Mouse (Mus musculus): ENCODE results near the gene Rbm12. TPM values are rescaled to one million over a fixed set of nuclear protein-coding genes. Genes with fewer than 3 reads are reported as not detected.

The Rbm12 gene
- total and polyA plus RNA-seq, 2 experiments from 2014 or later = 9.5 to 35.0 TPM

DNA sequence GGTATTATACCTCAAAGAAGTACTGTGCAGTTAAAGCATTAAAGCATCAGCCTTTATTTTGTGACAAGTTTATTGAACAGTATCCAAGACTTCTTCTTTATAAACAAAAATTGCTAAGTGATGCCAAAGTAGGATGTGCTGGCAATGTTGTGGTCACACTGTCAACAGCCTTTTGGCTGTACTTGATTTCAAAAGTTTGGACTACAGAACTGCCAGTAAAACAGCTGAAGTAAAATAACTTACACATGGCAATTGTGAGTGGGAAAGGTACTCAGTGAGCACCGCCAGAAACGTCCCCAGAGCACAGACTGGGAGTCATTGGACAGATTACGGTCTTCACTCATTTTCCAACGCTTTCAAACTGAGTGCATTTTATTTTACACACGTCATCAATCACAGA, 19.9 kb downstream of the Rbm12 start:
- Histone ChIP-seq H3K4me3 (ENCODE audit: low read depth, low read length) (no peak overlapping the region), H3K4me1 (ENCODE audit: control insufficient read depth, insufficient read depth) (0 out of 2 replicates have a peak, but pooled peaks cover 5% of the 10 kb centered on the region), H3K4me2 (ENCODE audit: low read depth, low read length) (no peak overlapping the region), H3K27ac (ENCODE audit: low read depth) (no peak overlapping the region), H3K27me3 (ENCODE audit: control insufficient read depth, insufficient read depth, low read length) (no peaks in the 10 kb centered on the region), H3K36me3 (replicated peaks; ENCODE audit: control insufficient read depth, insufficient read depth, low read length) (peaks cover 20% of the 10 kb centered on the region), H3K9ac (replicated peaks; ENCODE audit: low read depth, low read length) (no peak overlapping the region), H3K9me3 (replicated peaks; ENCODE audit: control insufficient read depth, low read length) (no peaks in the 10 kb centered on the region)
- ATAC-seq (ENCODE audit: insufficient read depth, low read depth) = no peak
- DNase-seq (ENCODE audit: low spot score) = no peak
- TF ChIP-seq CTCF (IDR thresholded peaks at IDR 0.05; ENCODE audit: low read depth) (no peak), EP300 (IDR thresholded peaks at IDR 0.05; ENCODE audit: low read depth) (no peak)
- 68% methylated on average over 5 of the region's 5 CpGs for WGBS

DNA sequence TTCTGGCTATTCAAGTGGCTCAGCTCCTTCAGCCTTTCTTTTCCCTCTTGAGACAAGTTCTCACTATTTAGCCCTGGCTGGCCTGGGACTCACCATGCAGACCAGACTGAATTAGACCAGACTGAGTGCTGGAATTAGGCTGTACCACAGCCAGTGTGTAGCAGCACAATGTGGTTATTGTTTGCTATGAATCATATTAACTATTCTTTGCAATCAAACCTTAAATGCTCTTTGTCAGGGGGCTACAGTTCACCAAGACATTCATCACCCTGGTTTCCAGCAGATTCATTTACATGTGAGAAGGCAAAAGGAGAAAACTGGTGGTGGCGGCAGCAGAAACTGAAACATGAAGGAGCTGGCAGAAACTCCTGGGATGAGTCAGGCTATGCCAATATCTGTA, 22.0 kb downstream of the Rbm12 start:
- H3K4me1 ChIP-seq (ENCODE audit: control insufficient read depth, insufficient read depth) = 0 out of 2 replicates have a peak, but pooled peaks cover 9% of the 10 kb centered on the region
- ATAC-seq (ENCODE audit: insufficient read depth, low read depth) (no peak), DNase-seq (ENCODE audit: low spot score) (no peak)
- TF ChIP-seq EP300 (IDR thresholded peaks at IDR 0.05; ENCODE audit: low read depth) (no peak), CTCF (IDR thresholded peaks at IDR 0.05; ENCODE audit: low read depth) (no peak)
- no peaks in the 10 kb centered on the region for H3K9me3 ChIP-seq (replicated peaks; ENCODE audit: control insufficient read depth, low read length)
- no peak overlapping the region for H3K27ac ChIP-seq (ENCODE audit: low read depth)
- 89% methylated on average over 1 of the region's 1 CpGs for WGBS
- H3K4me3 ChIP-seq (ENCODE audit: low read depth, low read length) = no peak overlapping the region
- no peak overlapping the region for H3K4me2 ChIP-seq (ENCODE audit: low read depth, low read length)
- no peak overlapping the region for H3K9ac ChIP-seq (replicated peaks; ENCODE audit: low read depth, low read length)
- H3K27me3 ChIP-seq (ENCODE audit: control insufficient read depth, insufficient read depth, low read length) = no peaks in the 10 kb centered on the region
- H3K36me3 ChIP-seq (replicated peaks; ENCODE audit: control insufficient read depth, insufficient read depth, low read length) = peaks cover 3% of the 10 kb centered on the region; the same call in 1 of the 2 replicates

DNA sequence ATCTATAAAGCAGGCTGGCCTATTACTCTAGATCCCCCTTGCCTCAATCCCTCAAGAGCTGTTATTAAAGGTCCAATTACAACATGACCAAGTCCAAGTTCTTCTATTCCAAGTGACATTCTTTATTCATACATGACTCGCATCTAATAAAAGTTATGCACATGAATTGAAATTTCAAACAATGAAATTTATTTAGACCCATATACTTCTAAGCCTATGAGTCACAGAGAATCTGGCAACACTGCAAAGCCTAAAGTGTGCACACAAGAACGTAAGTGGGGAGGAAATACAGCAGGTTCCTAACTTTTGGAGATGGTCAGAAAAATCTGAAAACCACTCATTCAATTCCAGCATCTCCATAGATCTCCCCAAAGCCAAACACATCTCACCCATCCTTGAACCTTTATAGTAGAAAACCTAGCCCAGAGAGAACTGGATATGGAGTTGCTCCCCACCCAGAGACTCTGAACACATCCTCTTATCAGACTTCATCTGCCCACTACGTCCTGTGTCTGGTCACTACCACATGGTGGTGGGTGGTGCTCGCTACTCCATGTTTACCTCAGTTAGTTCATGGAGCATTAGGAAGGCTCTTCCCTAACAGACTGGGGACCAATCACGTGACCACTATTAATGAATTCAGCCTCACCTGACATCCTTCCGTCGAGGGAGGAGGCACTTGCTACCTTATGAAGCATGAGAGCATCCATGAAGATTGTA, 24.2 kb downstream of the Rbm12 start:
- TF ChIP-seq EP300 (IDR thresholded peaks at IDR 0.05; ENCODE audit: low read depth) = no peak
- no peak for TF ChIP-seq CTCF (IDR thresholded peaks at IDR 0.05; ENCODE audit: low read depth)
- Histone ChIP-seq H3K9me3 (replicated peaks; ENCODE audit: control insufficient read depth, low read length) (no peaks in the 10 kb centered on the region), H3K4me3 (ENCODE audit: low read depth, low read length) (no peak overlapping the region), H3K36me3 (replicated peaks; ENCODE audit: control insufficient read depth, insufficient read depth, low read length) (no peaks in the 10 kb centered on the region), H3K27me3 (ENCODE audit: control insufficient read depth, insufficient read depth, low read length) (no peaks in the 10 kb centered on the region), H3K27ac (ENCODE audit: low read depth) (no peak overlapping the region), H3K4me2 (ENCODE audit: low read depth, low read length) (no peak overlapping the region), H3K4me1 (ENCODE audit: control insufficient read depth, insufficient read depth) (0 out of 2 replicates have a peak, but pooled peaks cover 9% of the 10 kb centered on the region), H3K9ac (replicated peaks; ENCODE audit: low read depth, low read length) (no peak overlapping the region)
- no peak for DNase-seq (ENCODE audit: low spot score)
- no peak for ATAC-seq (ENCODE audit: insufficient read depth, low read depth)
- WGBS = 86% methylated on average over 7 of the region's 7 CpGs

DNA sequence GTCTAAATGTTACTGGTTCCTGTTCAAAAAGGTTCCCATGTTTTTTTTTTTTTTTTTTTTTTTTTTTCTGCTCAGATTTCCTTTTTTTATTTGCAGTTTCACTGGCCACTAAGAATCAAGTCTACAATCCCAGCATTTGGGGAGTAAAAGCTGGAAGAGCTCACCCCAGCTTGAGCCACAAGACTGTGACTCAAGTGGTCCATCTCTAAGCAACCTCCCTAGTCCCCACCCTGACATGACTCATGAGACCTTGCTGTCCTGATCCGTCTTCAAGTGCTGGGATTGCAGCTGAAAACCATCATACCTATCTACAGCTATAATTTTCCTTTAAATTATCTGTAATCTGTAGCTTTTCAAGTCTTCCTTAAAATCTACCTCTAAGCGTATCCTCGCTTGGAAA, 27.2 kb downstream of the Rbm12 start:
- TF ChIP-seq CTCF (IDR thresholded peaks at IDR 0.05; ENCODE audit: low read depth) (no peak), EP300 (IDR thresholded peaks at IDR 0.05; ENCODE audit: low read depth) (no peak)
- Histone ChIP-seq H3K27me3 (ENCODE audit: control insufficient read depth, insufficient read depth, low read length) (no peaks in the 10 kb centered on the region), H3K4me1 (ENCODE audit: control insufficient read depth, insufficient read depth) (0 out of 2 replicates have a peak, but pooled peaks cover 9% of the 10 kb centered on the region), H3K4me3 (ENCODE audit: low read depth, low read length) (no peak overlapping the region), H3K9ac (replicated peaks; ENCODE audit: low read depth, low read length) (no peak overlapping the region), H3K27ac (ENCODE audit: low read depth) (no peak overlapping the region), H3K4me2 (ENCODE audit: low read depth, low read length) (no peak overlapping the region), H3K9me3 (replicated peaks; ENCODE audit: control insufficient read depth, low read length) (no peaks in the 10 kb centered on the region), H3K36me3 (replicated peaks; ENCODE audit: control insufficient read depth, insufficient read depth, low read length) (no peaks in the 10 kb centered on the region)
- no peak for DNase-seq (ENCODE audit: low spot score)
- 90% methylated on average over 3 of the region's 3 CpGs for WGBS
- no peak for ATAC-seq (ENCODE audit: insufficient read depth, low read depth)

DNA sequence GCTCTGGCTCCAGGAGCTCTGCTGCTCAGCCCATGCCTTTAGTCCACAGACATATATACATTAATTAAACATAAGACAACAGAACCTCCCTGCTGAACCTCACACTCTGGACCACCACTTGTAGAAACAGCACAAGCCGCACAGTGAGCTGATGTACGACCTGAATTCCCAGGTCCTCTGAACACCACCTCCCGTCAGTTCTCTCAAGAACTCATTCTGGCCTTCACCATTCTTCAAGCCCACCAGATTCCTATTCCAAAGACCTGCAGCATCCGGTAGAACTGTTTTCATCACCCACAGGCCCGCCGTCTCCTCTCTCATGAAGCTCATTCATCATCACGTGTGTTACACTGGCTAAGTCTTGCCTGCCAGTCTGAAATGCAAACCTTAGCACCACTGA, 31.4 kb downstream of the Rbm12 start:
- Histone ChIP-seq H3K4me3 (ENCODE audit: low read depth, low read length) (no peak overlapping the region), H3K27ac (ENCODE audit: low read depth) (no peak overlapping the region), H3K9me3 (replicated peaks; ENCODE audit: control insufficient read depth, low read length) (no peaks in the 10 kb centered on the region), H3K4me2 (ENCODE audit: low read depth, low read length) (no peak overlapping the region), H3K36me3 (replicated peaks; ENCODE audit: control insufficient read depth, insufficient read depth, low read length) (peaks cover 38% of the 10 kb centered on the region), H3K4me1 (ENCODE audit: control insufficient read depth, insufficient read depth) (no peaks in the 10 kb centered on the region), H3K9ac (replicated peaks; ENCODE audit: low read depth, low read length) (no peak overlapping the region), H3K27me3 (ENCODE audit: control insufficient read depth, insufficient read depth, low read length) (no peaks in the 10 kb centered on the region)
- ATAC-seq (ENCODE audit: insufficient read depth, low read depth) (no peak), DNase-seq (ENCODE audit: low spot score) (no peak)
- WGBS = 81% methylated on average over 7 of the region's 7 CpGs
- TF ChIP-seq EP300 (IDR thresholded peaks at IDR 0.05; ENCODE audit: low read depth) = no peak
- TF ChIP-seq CTCF (IDR thresholded peaks at IDR 0.05; ENCODE audit: low read depth) = no peak

DNA sequence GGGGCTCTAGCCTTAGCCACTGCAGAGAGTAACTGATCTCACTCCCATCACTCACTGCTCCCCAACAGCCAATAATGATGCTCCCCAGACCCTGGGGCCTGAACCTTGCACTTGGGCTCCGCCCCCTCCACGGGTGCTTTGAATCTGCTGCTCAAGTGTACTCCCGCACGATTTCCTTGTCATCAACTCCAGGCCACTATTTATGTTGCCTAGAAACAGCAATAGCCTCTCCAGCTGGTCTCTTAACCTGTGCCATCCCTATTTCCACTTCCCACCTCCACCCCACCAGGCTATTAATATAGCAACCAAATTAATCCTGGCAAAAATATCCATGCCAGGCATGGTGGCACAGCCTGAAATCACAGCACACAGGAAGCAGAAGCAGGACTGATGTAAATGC, 32.1 kb downstream of the Rbm12 start:
- H3K9me3 ChIP-seq (replicated peaks; ENCODE audit: control insufficient read depth, low read length) = no peaks in the 10 kb centered on the region
- H3K4me2 ChIP-seq (ENCODE audit: low read depth, low read length) = no peak overlapping the region
- H3K27me3 ChIP-seq (ENCODE audit: control insufficient read depth, insufficient read depth, low read length) = no peaks in the 10 kb centered on the region
- WGBS = 26% methylated on average over 4 of the region's 4 CpGs
- H3K4me1 ChIP-seq (ENCODE audit: control insufficient read depth, insufficient read depth) = no peaks in the 10 kb centered on the region
- H3K36me3 ChIP-seq (replicated peaks; ENCODE audit: control insufficient read depth, insufficient read depth, low read length) = peaks cover 45% of the 10 kb centered on the region
- no peak overlapping the region for H3K9ac ChIP-seq (replicated peaks; ENCODE audit: low read depth, low read length)
- TF ChIP-seq EP300 (IDR thresholded peaks at IDR 0.05; ENCODE audit: low read depth) (no peak), CTCF (IDR thresholded peaks at IDR 0.05; ENCODE audit: low read depth) (no peak)
- ATAC-seq (ENCODE audit: insufficient read depth, low read depth) = peak; percentile 53
- no peak overlapping the region for H3K27ac ChIP-seq (ENCODE audit: low read depth)
- peak; percentile 39 for DNase-seq (ENCODE audit: low spot score)
- H3K4me3 ChIP-seq (ENCODE audit: low read depth, low read length) = no peak overlapping the region
